Mouse (Mus musculus) megakaryocyte, embryonic 14.5 days (primary cell): ENCODE data around the gene Cdkn1a. TPM values are rescaled to one million over a fixed set of nuclear protein-coding genes. Genes with fewer than 3 reads are reported as not detected.
"Not testable (repeated sequence)": the region's sequence is repeated elsewhere in the genome, so short reads cannot be mapped to it uniquely, and the experiment has no call there.

Experiments used
- H3K27me3 ChIP-seq: replicated peaks from 2 replicates; pipeline ENCODE3; 2012; ENCODE audit warnings: inconsistent platforms
- H3K36me3 ChIP-seq: replicated peaks from 2 replicates; pipeline ENCODE3; 2012; ENCODE audit warnings: low read length, inconsistent platforms, mixed read lengths
- H3K4me1 ChIP-seq: 2 replicates; pipeline ENCODE4 v1.6.1; 2012; ENCODE audit warnings: inconsistent platforms
- H3K4me3 ChIP-seq: replicated peaks from 2 replicates; pipeline ENCODE3; 2012; ENCODE audit warnings: moderate library complexity, mild to moderate bottlenecking, inconsistent platforms
- H3K9me3 ChIP-seq: 2 replicates; pipeline ENCODE4 v1.6.1; 2012; ENCODE audit warnings: inconsistent platforms
- FLI1 ChIP-seq: IDR thresholded peaks from 2 replicates; pipeline ENCODE4 v1.6.1; 2012; ENCODE audit warnings: low read length, inconsistent platforms, mixed read lengths
- GATA1 ChIP-seq: IDR thresholded peaks from 3 replicates; pipeline ENCODE4 v1.6.1; 2012; ENCODE audit warnings: mixed read lengths, low read length, inconsistent platforms, borderline replicate concordance
- polyA plus RNA-seq: library from polyadenylated mRNA; stranded (reverse); fragments of >175 nt; gene quantifications from 2 replicates; pipeline ENCODE4 v1.2.3, GENCODE M21; 2012; ENCODE audit warnings: low replicate concordance; ENCODE audit not compliant: insufficient read depth

Cdkn1a gene
- polyA plus RNA-seq, 1 experiment = 253 TPM

DNA sequence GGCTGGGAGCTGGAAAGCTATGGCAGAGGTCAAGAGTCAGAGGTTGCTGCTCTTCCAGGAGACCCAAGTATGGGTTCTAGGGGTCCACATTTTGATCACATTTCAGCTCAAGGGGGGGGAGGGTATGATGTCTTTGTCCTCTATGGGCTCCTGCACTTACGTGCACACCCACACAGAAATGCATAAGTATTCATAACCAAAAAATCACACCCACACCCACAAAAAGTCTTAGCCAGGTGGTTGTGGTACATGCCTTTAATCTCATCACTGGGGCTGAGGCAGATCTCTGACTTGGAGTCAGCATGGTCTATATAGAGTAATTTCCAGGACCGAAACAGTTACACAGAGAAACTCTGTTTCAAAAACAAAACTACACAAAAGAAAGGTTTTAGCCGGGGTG, 24.8 kb upstream of the Cdkn1a start:
- Histone ChIP-seq H3K27me3 (peaks cover 5% of the 10 kb centered on the region), H3K9me3 (no peaks in the 10 kb centered on the region), H3K4me1 (peaks cover 69% of the 10 kb centered on the region), H3K36me3 (peaks cover 56% of the 10 kb centered on the region), H3K4me3 (no peak overlapping the region)
- TF ChIP-seq FLI1 (no peak), GATA1 (no peak)

DNA sequence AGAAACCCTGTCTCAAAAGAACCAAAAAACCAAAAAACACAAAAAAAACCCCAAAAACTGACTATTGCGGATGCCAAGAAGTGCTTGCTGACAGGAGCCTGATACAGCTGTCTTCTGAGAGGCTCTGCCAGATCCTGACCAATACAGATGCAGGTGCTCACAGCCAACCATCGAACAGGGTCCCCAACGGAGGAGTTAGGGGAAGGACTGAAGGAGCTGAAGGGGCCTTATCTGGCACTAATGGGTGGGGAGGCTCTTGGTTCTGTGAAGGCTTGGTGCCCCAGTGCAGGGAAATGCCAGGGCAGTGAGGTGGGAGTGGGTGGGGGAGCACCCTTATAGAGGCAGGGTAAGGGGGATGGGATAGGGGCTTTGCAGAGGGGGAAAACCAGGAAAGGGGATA, 23.4 kb upstream of the Cdkn1a start:
- not testable (repeated sequence) for H3K27me3 ChIP-seq, H3K4me3 ChIP-seq, H3K9me3 ChIP-seq
- H3K4me1 ChIP-seq = peaks cover 64% of the 10 kb centered on the region
- H3K36me3 ChIP-seq = peaks cover 60% of the 10 kb centered on the region

DNA sequence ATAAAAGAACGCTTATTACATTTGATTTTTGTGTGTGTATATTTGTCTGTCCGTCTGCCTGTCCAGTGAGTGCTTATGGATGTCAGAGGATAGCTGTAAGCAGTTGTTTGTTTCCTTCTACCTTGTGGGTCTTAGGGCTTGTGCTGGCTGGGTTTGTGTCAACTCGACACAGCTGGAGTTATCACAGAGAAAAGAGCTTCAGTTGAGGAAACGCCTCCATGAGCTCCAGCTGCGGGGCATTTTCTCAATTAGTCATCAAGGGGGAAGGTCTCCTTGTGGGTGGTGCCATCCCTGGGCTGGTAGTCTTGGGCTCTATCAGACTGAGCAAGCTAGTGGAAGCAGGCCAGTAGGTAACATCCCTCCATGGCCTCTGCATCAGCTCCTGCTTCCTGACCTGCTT, 22.9 kb upstream of the Cdkn1a start:
- Histone ChIP-seq H3K9me3 (no peaks in the 10 kb centered on the region), H3K36me3 (peaks cover 57% of the 10 kb centered on the region), H3K27me3 (peaks cover 5% of the 10 kb centered on the region), H3K4me1 (peaks cover 64% of the 10 kb centered on the region), H3K4me3 (no peak overlapping the region)
- no peak for TF ChIP-seq FLI1
- no peak for TF ChIP-seq GATA1

DNA sequence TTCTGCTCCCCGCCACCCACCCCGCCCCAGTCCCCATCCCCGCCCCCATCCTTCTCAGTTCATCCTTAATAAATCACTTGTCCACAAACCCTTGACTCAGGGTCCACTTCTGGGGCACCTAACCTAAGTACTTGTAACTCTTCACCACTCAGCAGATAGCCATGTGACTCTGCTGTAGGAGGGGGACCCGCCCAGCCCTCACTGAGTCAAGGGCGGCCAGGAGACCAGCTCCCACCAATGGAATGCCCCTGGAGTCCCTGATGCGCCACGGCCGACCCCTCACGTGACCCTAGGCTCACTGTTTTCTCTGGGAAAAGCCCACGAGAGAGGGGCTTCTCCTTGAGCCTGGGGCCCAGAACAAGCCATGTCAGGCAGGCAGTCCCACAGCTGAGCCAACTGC, 21.7 kb upstream of the Cdkn1a start:
- no peak overlapping the region for H3K4me3 ChIP-seq
- H3K27me3 ChIP-seq = peaks cover 1% of the 10 kb centered on the region
- TF ChIP-seq FLI1 (no peak), GATA1 (no peak)
- peaks cover 63% of the 10 kb centered on the region for H3K36me3 ChIP-seq
- H3K9me3 ChIP-seq = no peaks in the 10 kb centered on the region
- peaks cover 64% of the 10 kb centered on the region for H3K4me1 ChIP-seq

DNA sequence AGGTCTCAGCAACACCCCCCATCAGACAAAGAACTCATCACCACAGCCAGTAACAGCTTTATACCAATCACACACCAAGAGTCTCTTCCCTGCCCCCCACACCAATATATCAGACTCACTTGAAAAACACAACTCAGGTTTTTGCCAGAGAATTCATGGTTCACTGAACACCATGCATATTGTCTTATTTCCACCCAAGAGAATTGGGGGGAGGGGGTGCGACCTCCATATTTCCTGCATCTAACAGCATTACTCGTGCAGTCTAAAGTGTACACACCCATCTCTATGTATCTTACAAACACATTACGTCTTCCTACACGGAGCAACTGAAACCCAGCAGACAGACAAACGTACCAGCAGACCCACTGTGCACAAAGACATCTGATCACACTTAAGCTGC, 19.0 kb upstream of the Cdkn1a start:
- no peak for TF ChIP-seq GATA1
- no peak for TF ChIP-seq FLI1

DNA sequence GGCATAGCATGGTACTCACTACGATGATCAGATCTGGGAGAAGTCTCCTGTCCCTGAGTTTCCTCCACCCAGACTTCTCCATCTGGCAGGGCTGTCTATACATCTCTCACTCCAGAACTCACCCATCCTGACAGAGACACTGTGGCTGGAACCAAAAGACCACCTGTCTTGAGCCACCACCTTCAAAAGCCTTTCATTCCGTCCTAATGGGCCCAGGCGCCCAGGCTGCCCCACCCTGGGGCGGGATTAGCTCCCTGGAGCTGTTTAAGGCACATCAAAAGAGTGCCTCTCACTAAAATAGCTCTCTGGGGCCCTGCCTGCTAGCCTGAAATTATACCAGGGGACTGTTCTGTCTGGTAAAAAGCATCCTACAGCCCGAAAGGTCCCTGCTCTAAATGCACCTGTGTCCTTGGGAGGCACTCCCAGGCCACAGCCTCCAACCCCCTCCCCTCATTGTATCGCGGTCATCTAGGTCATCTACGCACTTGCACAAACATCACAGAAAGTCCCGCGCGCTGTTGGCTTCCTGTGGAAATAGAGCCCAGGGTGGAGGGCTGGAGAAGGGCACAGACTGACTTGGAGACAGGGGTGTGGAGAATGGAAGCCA, 18.0 kb upstream of the Cdkn1a start:
- Histone ChIP-seq H3K9me3 (no peaks in the 10 kb centered on the region), H3K36me3 (peaks cover 70% of the 10 kb centered on the region), H3K27me3 (no peaks in the 10 kb centered on the region), H3K4me1 (peaks cover 69% of the 10 kb centered on the region), H3K4me3 (peak overlapping the region; percentile 40)
- TF ChIP-seq FLI1 (no peak), GATA1 (no peak)

More for the DNA sequence above, 19.0 kb upstream of the Cdkn1a start:
- Histone ChIP-seq H3K4me3 (peak overlapping the region; percentile 19), H3K9me3 (no peaks in the 10 kb centered on the region), H3K36me3 (peaks cover 67% of the 10 kb centered on the region), H3K4me1 (peaks cover 70% of the 10 kb centered on the region), H3K27me3 (no peaks in the 10 kb centered on the region)

DNA sequence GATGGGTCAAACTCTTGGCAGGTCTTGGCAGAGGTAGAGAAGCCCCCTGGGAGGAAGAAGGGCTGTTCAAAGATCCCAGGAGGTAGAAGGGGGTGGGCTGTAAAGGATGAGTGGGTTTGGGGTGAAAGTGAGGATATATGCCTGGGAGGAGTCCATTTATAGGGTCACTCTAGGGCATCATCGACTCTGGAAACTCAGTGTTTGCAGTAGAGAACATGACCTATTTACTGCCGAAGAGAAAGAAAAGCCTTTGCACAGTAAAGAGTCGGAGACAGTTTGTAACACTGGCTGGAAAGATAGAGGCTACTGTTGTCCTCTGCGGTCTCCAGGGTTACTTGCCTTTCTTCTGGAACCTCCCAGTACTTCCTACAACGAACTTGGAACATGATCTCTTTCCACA, 17.5 kb upstream of the Cdkn1a start:
- H3K4me1 ChIP-seq = peaks cover 64% of the 10 kb centered on the region
- TF ChIP-seq FLI1 (no peak), GATA1 (no peak)
- H3K9me3 ChIP-seq = no peaks in the 10 kb centered on the region
- no peaks in the 10 kb centered on the region for H3K27me3 ChIP-seq
- peaks cover 68% of the 10 kb centered on the region for H3K36me3 ChIP-seq
- peak overlapping the region; percentile 40 for H3K4me3 ChIP-seq

DNA sequence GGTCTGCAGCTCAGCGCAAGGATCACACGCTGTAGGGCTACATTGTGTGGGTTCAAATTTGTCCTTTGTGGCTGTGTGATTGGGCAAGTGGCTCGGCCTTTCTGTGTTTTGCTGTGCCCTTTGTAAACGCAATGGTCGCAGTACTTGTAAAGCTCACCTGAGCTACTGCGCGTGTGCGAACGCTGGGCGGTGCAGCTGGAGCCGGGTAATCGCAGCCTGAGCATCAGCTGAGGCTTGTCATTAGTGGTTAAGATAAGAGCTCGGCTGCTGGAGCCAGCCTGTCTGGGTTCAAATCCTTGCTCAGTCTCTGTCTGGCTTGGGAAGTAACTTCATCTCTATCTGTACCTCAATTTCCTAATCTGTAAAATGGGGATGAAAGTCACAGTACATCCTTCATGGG, 16.7 kb upstream of the Cdkn1a start:
- TF ChIP-seq FLI1 (no peak), GATA1 (no peak)
- Histone ChIP-seq H3K27me3 (no peaks in the 10 kb centered on the region), H3K36me3 (peaks cover 62% of the 10 kb centered on the region), H3K4me3 (no peak overlapping the region), H3K9me3 (no peaks in the 10 kb centered on the region), H3K4me1 (peaks cover 61% of the 10 kb centered on the region)

DNA sequence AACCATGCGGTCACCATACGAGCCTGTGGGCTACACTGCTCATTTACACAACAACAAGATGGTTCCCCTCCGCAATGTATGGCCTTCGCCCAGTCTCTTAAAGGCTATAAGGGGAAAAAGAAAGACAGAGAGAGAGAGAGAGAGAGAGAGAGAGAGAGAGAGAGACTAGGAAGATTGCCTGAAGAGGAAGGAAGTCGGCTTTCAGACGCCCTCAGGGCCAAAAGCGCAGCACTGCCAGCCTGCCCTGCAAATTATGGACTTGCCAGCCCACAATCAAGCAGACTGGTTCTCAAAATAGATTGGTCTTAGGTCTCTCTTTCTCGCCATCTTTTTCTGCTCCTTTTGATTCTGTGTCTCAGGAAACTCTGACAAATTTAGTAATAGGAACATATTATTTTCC, 14.5 kb upstream of the Cdkn1a start:
- no peaks in the 10 kb centered on the region for H3K27me3 ChIP-seq
- no peaks in the 10 kb centered on the region for H3K9me3 ChIP-seq
- peaks cover 41% of the 10 kb centered on the region for H3K36me3 ChIP-seq
- peak overlapping the region; percentile 71 for H3K4me3 ChIP-seq
- H3K4me1 ChIP-seq = peaks cover 70% of the 10 kb centered on the region
- TF ChIP-seq FLI1 = no peak
- no peak for TF ChIP-seq GATA1

DNA sequence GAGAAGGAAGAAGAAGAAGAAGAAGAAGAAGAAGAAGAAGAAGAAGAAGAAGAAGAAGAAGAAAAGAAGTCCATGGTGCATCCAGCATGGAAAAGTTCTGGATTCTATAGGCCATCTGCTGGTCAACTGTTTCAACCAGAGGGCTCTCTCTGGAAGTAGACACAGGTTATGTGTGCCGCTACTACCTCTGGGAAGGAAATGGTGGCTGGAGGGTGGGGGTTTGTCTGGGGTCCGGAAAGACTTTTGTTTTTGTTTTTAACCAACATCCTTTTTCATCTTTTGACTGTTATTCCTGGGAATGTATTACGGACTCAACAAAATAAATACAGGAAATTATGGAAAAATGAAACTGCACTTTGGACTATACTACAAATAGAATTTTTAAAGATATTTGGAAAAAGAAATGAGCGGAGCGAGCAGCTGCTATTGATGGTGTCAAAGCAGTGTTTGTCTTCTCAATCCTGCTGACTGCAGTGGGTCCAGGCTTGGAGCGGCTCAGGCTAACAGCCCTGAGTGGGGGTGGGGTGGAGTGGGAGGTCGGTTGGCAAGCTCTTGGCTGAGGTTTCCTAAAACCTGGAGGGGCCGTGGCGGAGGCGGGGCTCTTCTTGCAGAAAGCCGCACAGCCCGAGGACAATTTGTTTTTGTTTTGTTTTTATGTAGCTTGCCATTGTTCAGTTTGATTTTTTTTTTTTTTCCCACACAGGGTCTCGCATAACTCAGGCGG, 12.8 kb upstream of the Cdkn1a start:
- no peaks in the 10 kb centered on the region for H3K9me3 ChIP-seq
- H3K36me3 ChIP-seq = peaks cover 33% of the 10 kb centered on the region
- H3K4me3 ChIP-seq = peak overlapping the region; percentile 93
- TF ChIP-seq FLI1 = no peak
- no peak for TF ChIP-seq GATA1
- no peaks in the 10 kb centered on the region for H3K27me3 ChIP-seq
- H3K4me1 ChIP-seq = peaks cover 67% of the 10 kb centered on the region
